Mouse (Mus musculus): ENCODE data around the gene Trim41.
A peak's percentile ranks its signal among the peaks of the same experiment; 100 is the strongest.
"Not testable (repeated sequence)": the region's sequence is repeated elsewhere in the genome, so short reads cannot be mapped to it uniquely, and the experiment has no call there.

Trim41 gene

DNA sequence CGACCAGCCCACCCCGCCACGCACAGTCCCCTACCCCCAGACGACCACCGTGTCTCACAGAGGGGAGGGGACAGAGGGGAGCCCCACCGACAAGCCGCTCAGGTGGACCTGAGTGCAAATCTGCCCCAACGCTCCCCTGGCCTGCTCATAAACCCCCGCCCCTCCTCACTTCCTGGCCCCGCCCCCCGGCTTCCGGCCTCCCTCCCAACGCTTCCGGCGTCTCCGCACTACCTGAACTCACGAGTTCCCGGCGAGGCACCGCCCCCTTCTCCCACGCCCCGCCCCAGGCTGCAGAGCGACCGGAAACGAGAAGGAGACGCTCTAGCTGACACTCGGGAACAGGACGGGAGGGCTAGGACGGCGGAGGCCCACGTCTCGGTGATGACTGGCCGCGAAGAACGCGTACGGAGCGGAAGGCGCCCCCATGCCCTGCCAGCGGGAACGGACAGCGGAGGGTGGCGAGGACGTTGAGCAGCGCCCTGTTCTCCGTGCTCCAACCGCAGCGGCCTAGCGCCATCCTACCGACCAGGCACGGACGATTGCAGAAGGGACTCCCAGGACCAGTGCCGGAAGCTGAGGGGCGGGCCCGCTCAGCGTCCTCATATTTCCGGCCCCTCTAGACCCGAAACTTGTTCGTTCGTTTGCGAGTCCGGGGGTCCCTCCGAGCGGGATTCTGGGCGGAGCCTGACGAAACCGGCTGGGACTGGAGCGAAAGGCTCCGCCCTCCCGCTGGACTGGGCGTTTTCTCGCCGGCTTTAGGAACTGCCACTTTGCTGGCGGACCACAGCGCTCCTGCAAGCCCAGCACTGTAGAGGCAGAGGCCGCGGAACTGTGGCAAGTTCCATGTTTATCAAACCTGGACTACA, at the start of gene Trim41:
Gene Trim41, minus strand, starts transcription at position 554 of the 866 bp plus-strand sequence.
- peak; percentile 97 for DNase-seq (ENCODE audit: low read depth, low spot score)

DNA sequence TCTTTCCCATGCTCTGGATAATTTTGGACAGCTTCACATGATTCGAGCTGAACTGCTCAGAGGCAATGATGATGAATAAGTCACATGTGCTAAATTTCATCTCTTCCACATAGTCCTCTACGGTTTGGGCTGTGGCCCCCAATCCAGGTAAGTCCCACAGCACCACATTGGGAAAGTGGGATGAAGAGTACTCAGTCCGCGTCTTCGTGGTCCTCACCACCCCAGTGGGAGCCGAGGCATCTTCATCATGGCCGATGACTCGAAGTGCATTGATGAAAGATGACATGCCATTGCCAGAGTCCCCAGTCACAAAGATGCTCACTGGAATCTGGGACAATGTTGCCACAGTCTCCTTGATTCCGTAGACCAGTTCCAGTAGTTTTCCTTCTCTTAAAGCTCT, 49.3 kb upstream of the Trim41 start:
- no peak for DNase-seq (ENCODE audit: low read depth, low spot score)

DNA sequence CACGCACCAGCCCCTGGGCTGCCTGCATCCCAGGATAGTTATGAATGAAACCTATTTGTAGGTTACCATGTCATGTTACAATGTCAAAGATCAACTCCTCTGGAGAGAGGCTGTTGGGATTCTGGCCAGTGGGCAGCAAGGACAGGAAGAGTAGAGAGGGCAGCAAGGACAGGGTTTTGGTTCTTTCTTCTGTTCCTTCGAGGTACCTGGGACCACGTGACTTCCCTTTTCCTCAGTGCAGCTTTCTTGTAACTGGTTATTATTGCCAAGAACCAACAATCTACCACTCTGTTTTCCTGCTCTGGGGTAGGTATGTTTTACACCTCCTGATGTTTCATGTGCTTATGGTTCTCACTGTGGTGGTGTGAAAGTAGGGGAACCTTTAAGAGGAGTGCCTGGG, 46.7 kb upstream of the Trim41 start:
- no peak for DNase-seq (ENCODE audit: low read depth, low spot score)

DNA sequence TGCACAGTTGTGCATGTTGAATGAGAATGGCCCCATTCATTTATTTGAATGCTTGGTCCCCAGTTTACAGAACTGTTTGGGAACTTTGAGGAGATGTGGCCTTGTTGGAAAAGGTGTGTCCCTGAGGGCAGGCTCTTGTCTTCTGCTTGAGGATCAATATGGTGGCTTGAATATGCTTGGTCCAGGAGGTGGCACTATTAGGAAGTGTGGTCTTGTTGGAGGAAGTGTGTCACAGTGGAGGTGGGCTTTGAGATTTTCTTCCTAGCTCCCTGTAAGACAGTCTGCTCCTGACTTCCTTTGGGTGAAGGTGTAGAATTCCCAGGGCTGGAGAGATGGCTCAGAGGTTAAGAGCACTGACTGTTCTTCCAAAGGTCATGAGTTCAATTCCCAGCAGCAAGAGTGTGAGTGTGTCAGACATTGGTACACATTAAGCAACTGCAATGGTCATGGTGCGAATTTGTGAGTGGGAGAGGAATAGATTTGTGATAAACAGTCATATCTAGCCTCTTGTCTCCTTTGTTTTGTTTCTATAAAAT, 45.7 kb upstream of the Trim41 start:
- no peak for DNase-seq (ENCODE audit: low read depth, low spot score)

DNA sequence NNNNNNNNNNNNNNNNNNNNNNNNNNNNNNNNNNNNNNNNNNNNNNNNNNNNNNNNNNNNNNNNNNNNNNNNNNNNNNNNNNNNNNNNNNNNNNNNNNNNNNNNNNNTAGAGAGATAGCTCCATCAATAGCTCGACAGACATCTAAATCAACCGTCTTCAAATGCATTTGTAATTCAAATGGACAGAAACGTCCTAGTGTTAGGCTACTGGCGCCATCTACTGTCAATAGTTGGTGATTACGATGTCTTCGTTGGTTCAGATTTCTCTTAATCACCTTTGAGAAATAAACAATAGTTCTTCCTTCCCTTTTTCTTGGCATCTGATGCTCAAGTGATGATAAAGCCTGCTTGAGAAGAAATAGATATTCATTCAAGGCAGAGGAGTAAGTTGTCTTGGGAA, 41.9 kb upstream of the Trim41 start:
- DNase-seq (ENCODE audit: low read depth, low spot score) = no peak

DNA sequence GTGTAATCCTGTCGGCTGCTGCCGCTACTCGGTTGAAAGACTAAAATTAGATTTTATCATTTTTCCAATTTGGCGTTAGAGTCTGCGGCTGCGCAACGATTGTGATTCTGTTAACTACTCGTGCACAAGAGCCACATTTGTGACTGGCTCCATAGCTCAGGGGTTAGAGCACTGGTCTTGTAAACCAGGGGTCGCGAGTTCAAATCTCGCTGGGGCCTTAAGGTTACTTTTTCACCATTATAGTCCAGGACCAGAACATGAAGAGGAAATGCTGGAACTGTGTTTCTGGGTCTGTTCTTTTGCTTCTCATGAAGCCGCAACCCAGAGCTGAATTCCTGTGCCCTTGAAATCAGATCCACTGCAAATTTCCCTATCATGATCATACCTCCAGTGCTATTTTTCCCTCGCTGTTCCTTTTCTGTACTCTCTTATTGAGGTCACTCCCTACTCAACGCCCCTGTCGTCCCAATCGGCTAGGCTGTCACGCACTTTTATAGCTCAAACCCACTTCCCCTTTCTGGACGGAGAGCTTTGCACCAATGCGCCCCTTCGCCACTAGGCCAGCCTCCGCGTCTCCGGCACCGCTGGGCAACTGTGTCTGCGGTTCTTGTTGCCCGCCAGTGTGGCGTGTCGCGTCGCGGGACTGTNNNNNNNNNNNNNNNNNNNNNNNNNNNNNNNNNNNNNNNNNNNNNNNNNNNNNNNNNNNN, 36.5 kb upstream of the Trim41 start:
- peak; percentile 90 for DNase-seq (ENCODE audit: low read depth, low spot score)

DNA sequence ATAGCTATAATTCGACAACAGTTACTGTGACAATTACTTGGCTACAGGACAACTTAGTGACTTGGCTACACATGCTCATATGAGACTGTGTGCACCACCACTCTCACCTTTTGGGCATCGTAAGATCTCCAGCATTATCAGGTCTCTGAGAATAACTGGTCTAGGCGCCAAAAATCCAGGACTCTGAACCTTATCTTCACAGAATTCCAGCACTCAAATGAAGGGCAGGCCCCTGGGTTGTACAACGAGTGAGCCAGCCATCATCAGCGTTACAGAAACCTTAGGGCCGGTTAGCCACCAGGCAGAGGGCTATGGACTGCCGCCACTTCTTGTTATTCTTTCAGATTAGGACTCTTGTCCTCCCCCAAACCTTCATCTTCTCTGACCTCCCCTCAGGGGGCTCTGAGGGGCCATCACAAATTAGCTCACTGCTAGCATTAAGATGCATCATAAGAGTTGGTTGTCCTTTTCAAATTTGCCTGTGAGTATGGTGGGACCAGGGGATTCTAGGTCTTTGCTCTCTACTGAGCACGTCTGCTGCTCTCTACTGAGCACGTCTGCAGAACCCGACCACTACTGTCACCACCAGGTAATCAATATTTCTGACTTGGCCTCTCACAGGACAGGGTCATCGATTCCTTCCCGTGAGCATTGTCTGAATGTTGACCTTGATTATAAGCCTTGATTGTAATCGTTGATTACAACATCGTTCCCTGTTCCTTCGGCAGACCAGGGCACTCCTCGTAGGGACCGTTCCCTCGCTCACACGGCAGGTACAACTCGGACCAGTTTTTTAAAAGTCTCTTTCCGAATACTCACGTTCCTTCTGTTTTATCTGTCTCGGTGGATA, 35.7 kb upstream of the Trim41 start:
- DNase-seq (ENCODE audit: low read depth, low spot score) = no peak

DNA sequence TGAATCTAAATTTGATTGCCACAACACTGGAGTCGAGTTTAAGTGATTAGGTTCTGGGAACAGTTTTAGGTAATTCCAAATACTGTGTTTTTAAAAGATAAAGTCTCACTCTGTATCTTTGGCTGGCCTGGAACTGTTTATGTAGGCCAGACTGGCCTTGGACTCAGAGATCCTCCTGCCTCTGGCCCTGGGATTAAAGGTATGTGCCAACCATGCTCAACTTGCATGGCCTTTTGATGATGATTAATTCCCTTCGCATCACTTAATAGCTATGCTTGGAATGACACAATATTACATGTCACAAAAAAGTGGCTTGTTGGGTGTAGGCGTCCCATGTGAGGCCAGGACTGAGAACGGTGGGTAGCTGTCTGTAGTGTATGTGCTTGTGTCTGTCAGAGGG, 35.0 kb upstream of the Trim41 start:
- DNase-seq (ENCODE audit: low read depth, low spot score) = no peak

DNA sequence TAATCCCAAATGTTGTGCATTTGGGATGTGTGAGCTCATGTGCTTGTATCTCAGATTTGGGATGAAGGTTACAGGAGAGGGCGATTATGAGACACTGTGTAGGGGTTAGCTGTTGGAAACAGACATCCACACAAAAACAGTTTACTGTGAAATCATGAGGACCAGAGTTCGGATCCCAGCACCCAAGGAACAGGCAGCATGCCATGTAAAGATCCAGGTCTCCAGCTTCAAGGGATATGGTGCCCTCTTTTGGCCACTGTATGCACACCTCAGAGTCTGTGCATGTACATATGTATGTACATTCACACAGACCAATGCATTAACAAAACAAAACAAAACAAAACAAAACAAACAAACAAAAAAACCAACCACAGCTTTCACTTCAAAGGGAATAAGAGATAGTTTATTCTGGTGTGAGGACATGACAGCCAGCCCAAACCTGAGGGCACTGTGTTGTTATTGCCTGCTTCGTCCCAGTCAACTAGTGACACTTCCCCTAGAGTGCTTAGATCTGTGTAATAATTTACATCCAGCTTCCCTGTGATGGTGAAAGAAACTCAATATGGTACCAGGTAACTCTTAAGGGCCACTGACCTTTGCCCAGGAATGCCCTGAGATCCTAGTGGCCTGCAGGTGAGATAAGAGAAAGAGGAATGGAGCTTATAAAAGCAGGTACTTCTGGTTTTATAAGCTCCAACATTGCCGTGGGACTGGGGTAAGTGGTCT, 34.3 kb upstream of the Trim41 start:
- no peak for DNase-seq (ENCODE audit: low read depth, low spot score)

DNA sequence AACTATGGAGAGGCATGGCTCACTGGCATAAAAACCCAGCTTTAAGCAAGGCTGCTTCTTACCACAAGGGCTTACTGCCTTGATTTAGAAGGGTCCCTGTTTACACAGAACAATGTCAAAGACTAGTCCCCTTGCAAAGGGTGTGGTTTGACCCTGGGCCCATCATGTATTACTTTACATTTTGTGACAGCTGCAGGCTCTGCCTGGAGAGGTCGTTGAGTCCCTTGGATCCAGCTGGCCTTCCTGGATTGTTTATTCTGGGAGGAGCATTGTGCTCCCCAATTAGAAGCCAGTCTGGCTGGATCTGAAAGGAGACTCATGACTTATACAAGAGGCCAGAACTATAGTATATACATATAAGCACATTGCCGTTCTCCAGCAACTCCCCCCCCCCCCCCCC, 33.1 kb upstream of the Trim41 start:
- DNase-seq (ENCODE audit: low read depth, low spot score) = no peak

DNA sequence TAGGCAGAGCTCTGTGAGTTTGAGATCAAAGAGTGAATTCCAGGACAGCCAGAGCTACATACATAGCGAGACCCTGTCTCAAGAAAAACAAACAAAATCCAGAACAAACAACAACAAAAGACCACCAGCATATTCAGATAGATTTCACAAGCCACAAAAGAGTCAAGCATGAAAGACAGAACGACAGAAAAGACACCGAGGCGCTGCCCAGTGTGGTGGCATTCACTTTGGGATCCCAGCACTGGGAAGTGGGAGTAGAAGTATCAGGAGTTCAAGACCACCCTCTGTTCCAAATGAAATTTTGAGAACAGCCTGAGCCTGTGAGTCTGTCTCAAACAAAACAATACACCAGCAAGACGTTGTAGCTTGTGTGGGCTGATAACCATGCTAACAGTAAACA, 29.7 kb upstream of the Trim41 start:
- no peak for DNase-seq (ENCODE audit: low read depth, low spot score)

DNA sequence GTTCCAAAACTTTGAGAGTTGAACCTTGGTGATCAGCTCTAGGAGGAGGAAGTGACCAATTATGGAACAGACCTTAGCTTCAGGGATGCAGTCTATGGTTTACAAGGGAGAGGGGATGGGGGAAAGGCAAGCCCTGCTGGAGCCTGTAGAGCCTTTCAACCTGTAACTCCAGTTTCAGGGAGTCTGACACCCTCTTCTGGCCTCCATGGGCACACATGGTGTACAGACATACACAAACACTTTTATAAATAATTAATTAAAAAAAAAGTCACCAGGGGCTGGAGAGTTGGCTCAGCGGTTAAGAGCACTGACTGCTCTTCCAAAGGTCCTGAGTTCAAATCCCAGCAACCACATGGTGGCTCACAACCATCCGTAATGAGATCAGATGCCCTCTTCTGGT, 29.2 kb upstream of the Trim41 start:
- DNase-seq (ENCODE audit: low read depth, low spot score) = not testable (repeated sequence)

DNA sequence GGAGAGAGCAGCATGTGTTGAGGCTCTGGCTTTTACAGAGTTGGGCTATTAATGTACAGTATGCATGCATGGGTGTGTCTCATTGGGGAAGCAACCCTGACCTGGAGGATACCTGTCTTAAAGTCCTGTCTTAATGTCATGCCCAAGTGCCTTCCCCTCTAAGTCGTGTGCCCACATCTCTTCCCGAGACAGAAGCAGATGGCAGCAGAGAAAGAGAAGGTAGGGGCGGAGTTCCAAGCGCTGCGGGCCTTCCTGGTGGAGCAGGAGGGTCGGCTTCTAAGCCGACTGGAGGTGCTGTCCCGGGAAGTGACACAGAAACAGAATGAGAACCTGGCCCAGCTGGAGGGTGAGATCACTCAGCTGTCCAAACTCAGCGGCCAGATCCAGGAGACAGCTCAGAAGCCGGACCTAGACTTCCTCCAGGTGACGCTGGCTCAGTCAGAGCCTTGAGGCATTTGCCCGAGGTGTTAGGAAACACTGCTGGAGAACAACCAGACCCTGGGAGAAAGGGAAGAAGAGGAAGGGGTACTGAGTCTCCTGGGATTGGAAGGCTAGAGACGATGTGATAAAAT, 28.2 kb upstream of the Trim41 start:
- DNase-seq (ENCODE audit: low read depth, low spot score) = no peak

DNA sequence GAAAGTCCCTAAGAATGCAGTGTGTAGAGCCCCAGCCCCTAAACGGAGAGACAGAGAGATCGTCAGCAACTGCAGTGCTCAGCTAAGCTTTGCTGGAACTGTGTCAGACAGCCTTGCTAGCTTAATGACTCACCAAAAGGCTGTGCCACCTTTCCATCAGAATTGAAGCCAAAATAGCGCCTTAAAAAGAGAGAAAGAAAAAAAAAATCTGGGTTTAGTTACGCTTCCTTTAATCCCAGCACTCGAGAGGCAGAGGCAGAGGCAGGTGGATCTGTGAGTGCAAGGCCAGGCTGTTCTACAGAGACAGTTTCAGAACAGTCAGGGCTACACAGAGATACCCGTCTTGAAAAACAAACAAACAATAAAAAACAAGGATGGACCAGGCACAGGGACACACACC, 27.2 kb upstream of the Trim41 start:
- peak; percentile 42 for DNase-seq (ENCODE audit: low read depth, low spot score)

DNA sequence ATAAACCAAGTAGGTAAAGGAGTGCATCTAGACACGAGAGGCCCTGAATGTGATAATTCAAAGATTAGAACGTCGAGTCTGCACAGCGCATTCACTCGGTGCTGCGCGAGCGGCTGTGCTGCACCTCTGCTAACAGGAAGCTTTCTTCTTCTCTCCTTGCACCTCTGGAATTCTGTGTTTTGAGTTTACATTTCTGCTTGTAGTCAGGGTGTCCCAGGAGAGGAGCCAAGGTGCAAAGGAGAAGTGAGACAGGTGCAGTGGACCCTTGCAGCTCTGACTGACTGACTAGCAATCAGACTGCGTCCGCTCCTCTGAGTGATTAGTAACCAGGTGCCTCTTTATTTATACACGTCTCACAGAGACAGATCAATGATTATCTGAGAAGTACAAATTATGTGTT, 26.0 kb upstream of the Trim41 start:
- no peak for DNase-seq (ENCODE audit: low read depth, low spot score)

DNA sequence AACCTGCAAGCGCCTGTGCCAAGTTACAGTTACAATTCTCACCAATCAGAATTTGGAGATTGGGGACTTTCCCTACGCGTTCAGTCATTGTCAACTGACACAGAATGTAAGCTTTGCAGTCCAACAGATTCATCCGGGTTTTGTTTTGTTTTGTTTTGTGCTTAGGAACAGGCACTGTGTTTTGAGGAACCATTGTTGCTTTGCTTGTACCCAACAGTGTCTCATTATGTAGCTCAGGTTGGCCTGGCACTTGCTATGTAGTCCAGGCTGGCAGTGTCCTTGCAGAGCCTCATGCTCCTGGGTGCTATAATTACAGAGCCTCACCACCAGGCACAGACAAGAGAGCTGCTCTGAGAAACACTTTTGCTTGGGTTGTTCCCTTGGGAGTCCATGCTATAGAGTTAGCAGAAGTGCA, 25.2 kb upstream of the Trim41 start:
- DNase-seq (ENCODE audit: low read depth, low spot score) = no peak

DNA sequence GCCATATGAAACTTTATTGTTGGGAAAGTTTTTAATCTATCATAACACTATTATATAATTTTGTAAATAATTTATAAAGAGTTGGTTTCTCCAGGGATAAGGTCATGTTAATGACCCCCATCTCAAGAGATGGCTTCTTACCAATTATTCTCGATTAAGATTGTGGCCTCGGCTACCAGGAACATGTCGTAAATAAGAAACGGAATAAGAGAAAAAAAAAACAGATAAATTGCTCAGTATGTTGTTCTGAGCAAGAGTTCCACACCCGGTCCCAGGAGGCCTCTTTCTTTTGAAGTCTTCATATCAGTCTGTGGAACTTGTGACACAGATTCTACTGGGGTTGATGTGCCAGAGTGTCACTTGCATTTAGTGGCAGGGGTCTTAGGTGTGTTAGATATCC, 24.1 kb upstream of the Trim41 start:
- no peak for DNase-seq (ENCODE audit: low read depth, low spot score)

DNA sequence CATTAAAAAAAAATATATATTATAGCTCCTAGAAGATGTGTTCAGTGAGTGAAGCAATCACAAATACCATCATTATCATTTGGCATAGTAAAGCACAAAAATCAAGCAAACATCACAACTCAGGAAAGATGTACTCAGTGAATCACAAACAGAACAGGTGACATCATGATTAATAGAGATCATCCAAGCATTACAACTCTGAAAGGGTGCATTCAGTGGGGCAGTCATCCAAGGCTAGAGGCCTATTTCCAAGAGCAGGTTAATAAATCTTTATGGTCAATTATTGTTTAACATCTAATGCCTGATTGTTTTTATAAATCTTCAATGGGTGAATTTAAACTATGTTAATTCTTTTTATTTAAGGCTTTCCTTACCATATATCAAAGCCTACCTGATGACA, 23.7 kb upstream of the Trim41 start:
- DNase-seq (ENCODE audit: low read depth, low spot score) = no peak

DNA sequence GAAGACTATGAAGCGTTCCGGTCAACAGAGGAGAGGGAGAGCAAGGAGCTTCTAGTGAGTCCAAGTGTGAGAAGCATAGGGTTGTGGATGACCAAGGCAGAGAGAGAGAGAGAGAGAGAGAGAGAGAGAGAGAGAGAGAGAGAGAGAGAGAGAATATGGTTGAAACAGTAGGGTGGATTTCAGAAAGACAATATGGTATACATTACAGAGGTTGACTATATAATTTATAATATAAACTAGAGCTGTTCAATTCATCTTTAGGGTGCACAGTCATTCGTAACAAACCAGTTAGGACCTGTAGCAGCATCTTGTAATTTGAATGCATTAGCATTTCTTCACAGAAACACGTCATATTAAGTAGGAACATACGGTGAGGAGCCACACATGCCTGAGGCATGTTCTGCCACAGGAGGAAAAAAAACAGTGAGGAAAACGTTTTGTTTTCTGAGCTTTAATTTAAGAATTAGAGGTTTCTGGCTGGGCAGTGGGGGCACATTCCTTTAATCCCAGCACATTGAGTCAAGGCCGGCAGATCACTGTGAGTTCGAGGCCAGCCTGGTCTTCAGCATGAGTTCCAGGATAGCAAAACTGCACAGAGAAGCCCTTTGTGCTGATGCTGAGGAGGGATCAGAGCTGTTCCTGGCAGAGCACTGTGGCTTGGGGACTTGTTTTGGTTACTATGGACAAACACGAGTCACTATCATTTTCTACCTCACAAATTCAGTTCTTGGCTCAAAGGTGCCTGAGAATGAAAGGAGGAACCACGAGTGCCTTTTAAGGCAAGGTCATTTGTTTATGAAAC, 21.9 kb upstream of the Trim41 start:
- no peak for DNase-seq (ENCODE audit: low read depth, low spot score)

DNA sequence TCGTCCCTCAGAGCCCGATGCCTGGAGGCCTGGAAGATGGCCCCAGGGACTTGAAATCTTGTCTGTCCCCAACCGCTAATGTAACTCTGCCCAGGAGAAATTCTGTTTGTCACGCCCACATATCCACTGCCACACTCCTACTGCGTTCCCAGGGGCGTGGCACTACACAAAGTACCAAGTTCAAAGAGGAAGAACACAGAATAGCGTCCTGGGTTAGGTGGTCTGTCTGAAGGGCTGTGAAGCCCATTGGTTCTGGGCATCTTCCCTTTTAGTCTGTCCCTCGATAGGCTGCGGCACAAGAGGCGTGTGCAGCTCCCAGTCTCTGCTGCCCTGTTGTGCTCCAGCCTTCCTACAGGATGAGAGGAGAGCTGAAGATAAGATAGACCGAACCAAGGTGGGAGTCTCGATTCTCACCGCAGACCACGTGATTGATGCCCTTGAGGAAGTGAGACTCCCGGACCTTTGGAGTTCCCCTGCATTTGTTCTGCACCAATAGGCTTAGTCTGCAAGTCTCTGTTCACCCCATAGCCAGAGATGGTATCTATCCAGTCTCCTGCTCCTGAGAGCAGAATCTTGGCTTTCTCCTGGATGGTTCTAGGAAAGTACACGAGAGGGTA, 21.1 kb upstream of the Trim41 start:
- no peak for DNase-seq (ENCODE audit: low read depth, low spot score)

Measured in skeletal muscle tissue, adult 2 months (tissue).